Mouse (Mus musculus): ENCODE results near the gene Flt1.

DNA sequence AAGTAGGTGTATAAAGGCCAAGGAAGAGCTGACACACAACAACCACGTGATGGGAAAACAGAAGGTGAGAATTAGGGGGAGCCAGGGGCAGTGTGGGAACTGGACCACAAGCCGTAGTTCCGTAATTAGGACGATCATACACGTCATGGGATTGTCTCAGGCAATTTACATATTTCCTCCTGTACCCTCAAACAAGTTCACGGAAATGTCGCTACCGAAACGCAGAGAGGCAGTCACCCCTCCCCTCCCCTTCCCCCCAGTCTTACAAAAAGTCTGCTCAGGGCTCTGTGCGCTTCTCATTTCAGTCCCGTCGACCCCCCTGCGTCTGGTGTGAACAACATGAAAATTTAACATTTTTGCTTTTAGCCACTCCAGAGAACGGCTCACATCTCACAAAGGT lies 74.6 kb downstream of the Flt1 start:
- TF ChIP-seq CTCF (IDR thresholded peaks at IDR 0.05; ENCODE audit: low read depth) (no peak), EP300 (IDR thresholded peaks at IDR 0.05; ENCODE audit: low read depth) (no peak)

All from liver, embryonic 14.5 days (tissue).